Mouse (Mus musculus): ENCODE measurements around the gene Fhit. TPM values are rescaled to one million over a fixed set of nuclear protein-coding genes. Genes with fewer than 3 reads are reported as not detected.

Fhit gene
- polyA plus RNA-seq, 1 experiment from 2014 or later: 7.1 TPM

DNA sequence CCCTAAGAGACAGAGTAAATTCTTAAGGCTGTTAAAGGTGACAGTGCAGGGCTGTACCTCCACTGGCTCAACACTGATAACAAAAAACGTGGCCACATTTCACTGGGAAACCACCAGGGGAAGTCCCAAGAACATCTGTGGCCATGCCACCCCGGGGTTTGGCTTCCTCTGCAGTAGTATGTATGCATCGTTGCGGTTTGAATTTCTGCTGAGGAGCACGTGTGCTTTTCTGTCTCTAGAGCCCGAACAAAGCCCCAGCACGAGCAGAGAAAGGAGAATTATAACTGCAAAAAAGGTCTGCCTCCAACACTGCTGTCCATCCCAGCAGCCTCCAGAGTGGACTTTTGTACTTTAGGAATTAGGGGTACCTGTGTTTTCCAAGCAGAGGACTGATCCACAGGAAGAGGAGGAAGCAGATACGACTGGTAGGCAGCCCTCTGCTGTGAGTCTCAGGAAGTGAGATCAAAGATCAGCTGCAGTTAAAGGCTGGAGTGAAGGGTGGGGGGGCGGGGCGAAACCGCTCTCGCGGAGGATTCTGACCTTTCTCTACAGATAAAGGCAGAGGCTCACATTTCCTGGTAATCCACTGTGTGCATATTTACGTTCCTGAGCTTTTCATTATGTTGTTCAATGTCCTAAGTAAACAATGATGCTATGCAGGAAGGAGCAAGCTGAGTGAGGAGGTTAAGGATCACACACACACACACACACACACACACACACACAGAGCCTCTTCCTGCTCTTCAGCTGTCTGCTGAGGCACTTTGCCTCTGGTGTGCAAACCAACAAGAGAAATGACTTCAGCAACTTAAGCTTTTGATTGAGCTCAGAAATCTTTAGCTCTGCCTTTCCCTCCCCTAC, 708.6 kb downstream of the Fhit start:
- Histone ChIP-seq H3K9ac (ENCODE audit: low read length) (peak overlapping the region; percentile 55; the same call in 1 of the 2 replicates), H3K27ac (ENCODE audit: low read length) (peak overlapping the region; percentile 59)
- WGBS: 6% methylated on average over 14 of the region's 14 CpGs

DNA sequence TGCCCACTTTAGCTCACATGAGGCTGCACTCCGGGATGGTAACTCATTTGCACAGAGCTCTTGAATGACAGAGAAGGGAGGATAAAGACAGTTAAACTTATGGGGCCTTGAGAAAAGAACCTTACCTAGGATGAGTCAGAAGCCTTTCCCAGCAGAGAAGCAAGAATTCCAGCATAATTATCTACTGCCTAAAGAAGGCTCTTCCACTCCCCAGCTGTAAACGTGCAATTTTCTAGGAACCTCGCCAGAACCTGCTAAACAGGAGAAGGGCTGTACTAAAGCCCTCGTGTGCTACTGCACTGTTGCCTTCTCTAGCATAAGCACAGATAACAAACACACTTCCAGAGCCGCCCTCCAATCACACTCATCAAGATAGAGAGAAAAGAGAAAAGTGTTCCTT, 709.6 kb downstream of the Fhit start:
- Histone ChIP-seq H3K27ac (ENCODE audit: low read length) (no peak overlapping the region), H3K9ac (ENCODE audit: low read length) (no peak overlapping the region), H3K4me3 (replicated peaks; ENCODE audit: low read length) (no peak overlapping the region), H3K4me2 (ENCODE audit: low read depth, low read length) (no peak overlapping the region), H3K4me1 (ENCODE audit: control insufficient read depth, insufficient read depth, low read length) (peaks cover 13% of the 10 kb centered on the region), H3K27me3 (ENCODE audit: control insufficient read depth, insufficient read depth, low read length) (no peaks in the 10 kb centered on the region), H3K9me3 (replicated peaks; ENCODE audit: control insufficient read depth, low read length) (no peaks in the 10 kb centered on the region), H3K36me3 (ENCODE audit: control insufficient read depth, insufficient read depth, low read length) (no peaks in the 10 kb centered on the region)
- WGBS: 40% methylated on average over 5 of the region's 5 CpGs
- no peak for ATAC-seq (ENCODE audit: insufficient read depth, low FRiP score)

More for the DNA sequence above, 708.6 kb downstream of the Fhit start:
- peak overlapping the region; percentile 34 for H3K4me3 ChIP-seq (replicated peaks; ENCODE audit: low read length)
- H3K9me3 ChIP-seq (replicated peaks; ENCODE audit: control insufficient read depth, low read length): no peaks in the 10 kb centered on the region
- no peaks in the 10 kb centered on the region for H3K27me3 ChIP-seq (ENCODE audit: control insufficient read depth, insufficient read depth, low read length)
- H3K4me2 ChIP-seq (ENCODE audit: low read depth, low read length): peak overlapping the region; percentile 56
- peaks cover 13% of the 10 kb centered on the region for H3K4me1 ChIP-seq (ENCODE audit: control insufficient read depth, insufficient read depth, low read length)
- ATAC-seq (ENCODE audit: insufficient read depth, low FRiP score): peak; percentile 89
- no peaks in the 10 kb centered on the region for H3K36me3 ChIP-seq (ENCODE audit: control insufficient read depth, insufficient read depth, low read length)

DNA sequence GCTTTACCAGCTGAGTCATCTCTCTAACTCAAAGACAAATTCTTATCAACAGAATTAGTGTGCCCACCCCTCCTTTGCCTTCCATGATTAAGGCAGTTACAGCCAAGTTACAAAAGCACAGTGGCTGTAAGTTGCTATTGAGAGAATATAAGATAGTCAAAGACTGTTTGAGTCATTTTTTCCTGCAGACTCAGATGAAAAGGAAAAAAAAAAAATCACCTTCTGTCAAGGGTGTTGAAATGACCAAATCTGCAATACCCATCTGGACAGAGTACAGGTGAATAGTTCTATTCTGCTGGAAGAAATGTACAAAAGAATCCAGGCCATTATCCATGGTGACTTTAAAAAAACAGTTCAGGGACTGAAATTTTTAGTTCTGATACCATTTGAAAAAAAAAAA, 716.5 kb downstream of the Fhit start:
- no peaks in the 10 kb centered on the region for H3K27me3 ChIP-seq (ENCODE audit: control insufficient read depth, insufficient read depth, low read length)
- no peaks in the 10 kb centered on the region for H3K36me3 ChIP-seq (ENCODE audit: control insufficient read depth, insufficient read depth, low read length)
- H3K4me1 ChIP-seq (ENCODE audit: control insufficient read depth, insufficient read depth, low read length): no peaks in the 10 kb centered on the region
- H3K9me3 ChIP-seq (replicated peaks; ENCODE audit: control insufficient read depth, low read length): no peaks in the 10 kb centered on the region
- no peak overlapping the region for H3K4me3 ChIP-seq (replicated peaks; ENCODE audit: low read length)
- H3K4me2 ChIP-seq (ENCODE audit: low read depth, low read length): no peak overlapping the region
- H3K27ac ChIP-seq (ENCODE audit: low read length): no peak overlapping the region
- ATAC-seq (ENCODE audit: insufficient read depth, low FRiP score): no peak
- no peak overlapping the region for H3K9ac ChIP-seq (ENCODE audit: low read length)

DNA sequence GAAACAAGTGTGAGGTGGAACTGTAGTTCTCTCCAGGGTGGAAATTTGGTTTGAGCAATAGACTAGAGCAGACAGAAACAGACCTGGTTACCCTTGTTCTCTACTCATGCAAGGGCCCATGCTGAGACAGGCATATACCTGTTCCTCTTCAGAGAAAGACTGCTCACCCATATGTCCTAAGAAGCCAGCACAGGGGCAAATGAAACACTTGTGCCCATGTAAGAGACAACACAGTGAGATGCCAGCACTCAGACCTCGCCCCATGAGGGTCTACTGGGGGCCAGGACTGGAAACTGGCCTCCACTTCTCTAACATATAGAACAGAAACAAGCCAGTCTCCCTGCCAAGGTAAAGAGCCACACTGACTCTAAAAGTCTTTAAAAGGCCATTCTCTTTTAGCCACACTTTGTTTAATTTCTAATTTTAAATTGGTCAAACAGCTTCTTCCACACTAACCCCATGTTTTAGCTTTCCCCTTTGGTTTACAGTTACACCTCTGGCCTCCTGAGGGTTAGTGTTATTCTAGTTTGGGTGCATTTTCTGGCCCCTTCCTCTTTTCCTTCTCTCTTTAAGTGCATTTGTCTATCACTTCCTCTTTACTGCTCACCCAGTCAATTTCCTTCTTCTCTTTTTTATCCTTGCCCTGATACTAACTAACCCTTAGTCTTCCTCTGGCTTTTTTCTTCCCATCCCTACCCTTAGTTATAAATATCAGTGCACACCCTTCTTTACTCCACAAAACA, 722.7 kb downstream of the Fhit start:
- WGBS: 70% methylated on average over 1 of the region's 1 CpGs
- no peak for ATAC-seq (ENCODE audit: insufficient read depth, low FRiP score)
- H3K27me3 ChIP-seq (ENCODE audit: control insufficient read depth, insufficient read depth, low read length): no peaks in the 10 kb centered on the region
- H3K9ac ChIP-seq (ENCODE audit: low read length): no peak overlapping the region
- no peak overlapping the region for H3K27ac ChIP-seq (ENCODE audit: low read length)
- no peaks in the 10 kb centered on the region for H3K4me1 ChIP-seq (ENCODE audit: control insufficient read depth, insufficient read depth, low read length)
- H3K9me3 ChIP-seq (replicated peaks; ENCODE audit: control insufficient read depth, low read length): no peaks in the 10 kb centered on the region
- H3K36me3 ChIP-seq (ENCODE audit: control insufficient read depth, insufficient read depth, low read length): no peaks in the 10 kb centered on the region
- H3K4me2 ChIP-seq (ENCODE audit: low read depth, low read length): no peak overlapping the region
- H3K4me3 ChIP-seq (replicated peaks; ENCODE audit: low read length): no peak overlapping the region

DNA sequence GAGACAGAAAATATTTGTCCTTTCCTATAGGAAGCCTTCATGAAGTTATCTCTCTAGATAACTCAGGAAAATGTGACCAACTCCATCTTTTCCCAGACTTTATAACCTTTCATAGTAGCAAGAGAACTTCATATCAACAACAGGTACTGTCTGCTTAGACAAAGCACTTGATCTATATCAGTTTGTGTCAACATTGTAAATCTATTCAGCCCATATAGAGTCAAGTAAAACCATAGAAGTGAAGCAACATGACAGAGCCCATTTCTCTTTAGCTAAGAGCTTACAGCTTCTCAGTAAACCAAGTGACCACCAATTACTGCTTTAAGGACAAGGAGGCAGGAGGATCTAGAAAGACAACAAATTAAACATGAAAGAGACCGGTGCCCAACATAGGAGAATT, 725.6 kb downstream of the Fhit start:
- H3K9me3 ChIP-seq (replicated peaks; ENCODE audit: control insufficient read depth, low read length): no peaks in the 10 kb centered on the region
- no peak overlapping the region for H3K9ac ChIP-seq (ENCODE audit: low read length)
- no peak for ATAC-seq (ENCODE audit: insufficient read depth, low FRiP score)

DNA sequence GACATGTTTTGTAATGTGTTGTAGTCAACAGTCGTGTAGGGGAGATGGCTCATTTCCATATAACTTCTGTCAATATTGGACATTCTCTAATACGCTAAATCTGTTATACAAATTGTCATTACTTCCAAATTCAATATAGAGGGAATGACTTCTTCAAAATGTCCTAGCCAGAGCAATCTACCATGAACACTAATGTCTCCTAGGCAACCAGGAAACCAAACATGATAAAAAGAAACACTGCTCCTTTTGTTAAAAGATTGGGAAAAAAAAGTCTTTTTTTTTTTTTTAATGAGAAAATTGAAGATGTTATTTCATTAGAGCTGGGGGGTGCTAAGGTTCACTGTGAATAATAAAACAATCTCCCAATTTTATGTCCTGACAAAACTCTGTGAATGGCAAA, 729.3 kb downstream of the Fhit start:
- H3K9ac ChIP-seq (ENCODE audit: low read length): no peak overlapping the region
- no peak overlapping the region for H3K27ac ChIP-seq (ENCODE audit: low read length)
- no peaks in the 10 kb centered on the region for H3K27me3 ChIP-seq (ENCODE audit: control insufficient read depth, insufficient read depth, low read length)
- 81% methylated on average over 2 of the region's 2 CpGs for whole genome bisulfite sequencing
- ATAC-seq (ENCODE audit: insufficient read depth, low FRiP score): no peak
- H3K9me3 ChIP-seq (replicated peaks; ENCODE audit: control insufficient read depth, low read length): no peaks in the 10 kb centered on the region
- H3K36me3 ChIP-seq (ENCODE audit: control insufficient read depth, insufficient read depth, low read length): no peaks in the 10 kb centered on the region
- H3K4me1 ChIP-seq (ENCODE audit: control insufficient read depth, insufficient read depth, low read length): no peaks in the 10 kb centered on the region
- no peak overlapping the region for H3K4me3 ChIP-seq (replicated peaks; ENCODE audit: low read length)
- no peak overlapping the region for H3K4me2 ChIP-seq (ENCODE audit: low read depth, low read length)

More for the DNA sequence above, 725.6 kb downstream of the Fhit start:
- WGBS: 58% methylated on average over 1 of the region's 1 CpGs
- Histone ChIP-seq H3K4me2 (ENCODE audit: low read depth, low read length) (no peak overlapping the region), H3K27me3 (ENCODE audit: control insufficient read depth, insufficient read depth, low read length) (no peaks in the 10 kb centered on the region), H3K27ac (ENCODE audit: low read length) (no peak overlapping the region), H3K4me3 (replicated peaks; ENCODE audit: low read length) (no peak overlapping the region), H3K4me1 (ENCODE audit: control insufficient read depth, insufficient read depth, low read length) (no peaks in the 10 kb centered on the region), H3K36me3 (ENCODE audit: control insufficient read depth, insufficient read depth, low read length) (no peaks in the 10 kb centered on the region)

DNA sequence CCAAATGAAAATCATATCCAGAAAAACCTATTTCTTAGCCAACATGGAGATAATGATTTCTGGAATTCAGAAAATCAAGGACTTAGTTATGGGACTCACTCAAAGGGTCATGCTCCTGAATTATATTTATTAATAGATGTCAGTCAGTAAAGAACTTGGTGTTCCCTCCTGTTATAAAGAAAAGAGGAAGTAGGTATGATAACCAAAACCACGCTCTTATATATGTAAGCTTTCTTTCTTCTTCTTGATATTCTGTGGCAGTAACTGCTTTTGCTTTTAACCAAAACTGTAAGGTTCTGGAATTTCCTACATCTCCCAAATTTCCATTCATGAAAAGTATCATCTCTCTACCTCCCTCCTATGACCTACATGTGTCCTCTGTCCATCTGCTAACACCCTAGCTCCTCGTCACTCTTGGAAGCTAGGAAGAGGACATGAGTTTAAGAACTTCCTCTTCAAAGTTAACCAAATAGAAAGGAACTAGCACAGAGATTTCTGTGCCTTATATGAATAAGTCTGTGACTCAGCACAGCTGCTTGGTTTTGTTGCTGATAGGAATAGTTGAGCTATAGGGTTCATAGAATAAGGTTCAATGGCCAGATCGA, 731.3 kb downstream of the Fhit start:
- 88% methylated on average over 3 of the region's 3 CpGs for WGBS
- H3K27ac ChIP-seq (ENCODE audit: low read length): no peak overlapping the region
- ATAC-seq (ENCODE audit: insufficient read depth, low FRiP score): no peak

DNA sequence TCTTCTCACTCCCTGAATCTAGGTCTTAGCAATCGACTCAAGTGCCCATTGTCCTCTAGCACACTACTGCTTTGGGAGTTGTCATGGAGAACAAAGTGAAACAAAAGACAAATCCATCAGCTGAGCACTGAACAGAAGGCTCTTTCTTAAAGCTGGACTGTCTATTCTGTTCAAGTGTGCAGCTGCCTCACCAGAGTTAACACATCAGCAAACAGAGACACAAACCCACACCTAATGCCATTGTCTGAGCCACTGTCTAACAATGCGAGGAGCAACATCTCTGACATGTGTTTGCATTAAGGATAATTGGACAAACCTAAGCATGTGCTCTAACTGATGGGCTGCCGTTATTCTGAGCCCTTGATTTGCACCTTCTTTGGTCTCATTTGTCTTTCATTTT, 738.3 kb downstream of the Fhit start:
- no peak overlapping the region for H3K27ac ChIP-seq (ENCODE audit: low read length)
- 64% methylated on average over 3 of the region's 3 CpGs for WGBS
- ATAC-seq (ENCODE audit: insufficient read depth, low FRiP score): no peak
- no peaks in the 10 kb centered on the region for H3K36me3 ChIP-seq (ENCODE audit: control insufficient read depth, insufficient read depth, low read length)
- no peak overlapping the region for H3K4me3 ChIP-seq (replicated peaks; ENCODE audit: low read length)
- H3K4me1 ChIP-seq (ENCODE audit: control insufficient read depth, insufficient read depth, low read length): no peaks in the 10 kb centered on the region
- no peaks in the 10 kb centered on the region for H3K9me3 ChIP-seq (replicated peaks; ENCODE audit: control insufficient read depth, low read length)
- H3K27me3 ChIP-seq (ENCODE audit: control insufficient read depth, insufficient read depth, low read length): no peaks in the 10 kb centered on the region
- no peak overlapping the region for H3K9ac ChIP-seq (ENCODE audit: low read length)
- no peak overlapping the region for H3K4me2 ChIP-seq (ENCODE audit: low read depth, low read length)

More for the DNA sequence above, 731.3 kb downstream of the Fhit start:
- H3K4me3 ChIP-seq (replicated peaks; ENCODE audit: low read length): no peak overlapping the region
- no peak overlapping the region for H3K9ac ChIP-seq (ENCODE audit: low read length)
- H3K4me2 ChIP-seq (ENCODE audit: low read depth, low read length): no peak overlapping the region
- H3K9me3 ChIP-seq (replicated peaks; ENCODE audit: control insufficient read depth, low read length): no peaks in the 10 kb centered on the region
- H3K4me1 ChIP-seq (ENCODE audit: control insufficient read depth, insufficient read depth, low read length): no peaks in the 10 kb centered on the region
- H3K36me3 ChIP-seq (ENCODE audit: control insufficient read depth, insufficient read depth, low read length): no peaks in the 10 kb centered on the region
- H3K27me3 ChIP-seq (ENCODE audit: control insufficient read depth, insufficient read depth, low read length): no peaks in the 10 kb centered on the region

DNA sequence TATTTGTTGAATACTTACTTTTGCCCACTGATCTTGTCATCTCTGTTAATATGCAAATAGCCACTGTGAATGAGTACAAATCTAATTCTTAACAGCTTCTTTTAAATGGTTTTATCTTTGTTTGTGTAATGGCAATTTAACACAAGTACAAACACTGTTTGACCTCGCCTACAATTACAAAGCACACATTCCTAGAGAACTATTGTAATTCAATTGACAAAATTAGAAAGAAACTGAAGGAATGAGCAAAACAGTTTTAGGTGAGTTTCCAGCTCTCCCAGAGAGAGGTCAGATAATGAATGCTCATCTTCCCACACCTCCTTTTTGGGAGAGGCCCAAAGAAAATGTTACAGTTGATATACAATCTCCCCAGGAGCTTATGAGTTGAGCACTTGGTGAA, 739.6 kb downstream of the Fhit start:
- Histone ChIP-seq H3K36me3 (ENCODE audit: control insufficient read depth, insufficient read depth, low read length) (no peaks in the 10 kb centered on the region), H3K4me3 (replicated peaks; ENCODE audit: low read length) (no peak overlapping the region), H3K4me1 (ENCODE audit: control insufficient read depth, insufficient read depth, low read length) (no peaks in the 10 kb centered on the region), H3K27me3 (ENCODE audit: control insufficient read depth, insufficient read depth, low read length) (no peaks in the 10 kb centered on the region), H3K27ac (ENCODE audit: low read length) (no peak overlapping the region), H3K4me2 (ENCODE audit: low read depth, low read length) (no peak overlapping the region), H3K9me3 (replicated peaks; ENCODE audit: control insufficient read depth, low read length) (no peaks in the 10 kb centered on the region), H3K9ac (ENCODE audit: low read length) (no peak overlapping the region)
- no peak for ATAC-seq (ENCODE audit: insufficient read depth, low FRiP score)
- 55% methylated on average over 1 of the region's 1 CpGs for WGBS
